Mouse (Mus musculus) cerebellum, adult 2 months (tissue): ENCODE data around the gene Tenm2.

Experiments used
- CTCF ChIP-seq: fragments of 200-500 bp; IDR thresholded peaks from 2 replicates; pipeline ENCODE4 v1.5.1; 2011; ENCODE audit warnings: low read depth, mild to moderate bottlenecking, control low read depth, low read length, moderate library complexity, borderline replicate concordance; ENCODE audit not compliant: insufficient read depth
- POLR2A ChIP-seq: fragments of 200-500 bp; IDR thresholded peaks from 2 replicates; pipeline ENCODE4 v1.6.1; 2011; ENCODE audit warnings: low read length, control low read depth, borderline replicate concordance; ENCODE audit not compliant: insufficient read depth

DNA sequence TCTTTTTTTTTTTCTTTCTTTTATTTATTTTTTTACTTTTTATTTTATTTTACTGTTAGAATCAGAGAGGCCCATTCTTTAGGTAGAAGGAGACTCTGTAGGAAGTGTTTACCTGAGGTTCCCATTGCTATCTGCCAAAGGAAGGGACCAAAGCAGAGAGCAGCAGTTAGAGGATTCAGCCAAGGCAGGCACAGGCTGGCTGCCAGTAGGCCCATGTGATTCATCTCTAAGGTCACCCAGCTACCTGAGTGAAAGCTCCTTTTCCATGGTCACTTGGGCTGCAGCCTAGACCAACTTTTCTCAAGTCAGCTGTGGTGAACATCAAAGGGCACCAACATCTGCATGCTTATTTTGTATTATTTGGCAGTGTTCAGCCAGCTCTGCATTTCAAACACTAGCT lies 117.7 kb downstream of the Tenm2 start:
- TF ChIP-seq CTCF (no peak), POLR2A (no peak)
